Mouse (Mus musculus) MEL (cell line): ENCODE data around the gene Cd3g.

ENCODE experiments used
- NELFE ChIP-seq: IDR thresholded peaks from 2 replicates; pipeline ENCODE4 v1.6.1; 2011; ENCODE audit warnings: low read depth, low read length, improper control_type of control experiment
- POLR2AphosphoS2 ChIP-seq: IDR thresholded peaks from 2 replicates; pipeline ENCODE4 v1.6.1; 2011; ENCODE audit warnings: low read length, improper control_type of control experiment
- TBP ChIP-seq: IDR thresholded peaks from 2 replicates; pipeline ENCODE4 v1.8.0; 2011; ENCODE audit warnings: low read depth, low read length, improper control_type of control experiment
- USF1 ChIP-seq: IDR thresholded peaks from 2 replicates; pipeline ENCODE4 v1.6.1; 2014; ENCODE audit warnings: low read depth, mild to moderate bottlenecking, inconsistent platforms, low read length, improper control_type of control experiment, moderate library complexity

GRCm38 (mm10) chr9:44983001-44983400 is 2.8 kb upstream of the Cd3g start:
- TF ChIP-seq TBP = no peak
- TF ChIP-seq NELFE = no peak
- TF ChIP-seq POLR2AphosphoS2 = no peak
- no peak for TF ChIP-seq USF1
